Mouse (Mus musculus) thymus, adult 2 months (tissue): ENCODE measurements around the gene Uqcrh.

ENCODE experiments used
- CTCF ChIP-seq: fragments of 200-500 bp; IDR thresholded peaks from 2 replicates; pipeline ENCODE4 v1.5.1; 2012; ENCODE audit warnings: mild to moderate bottlenecking, control low read depth, low read length, moderate library complexity, borderline replicate concordance; ENCODE audit not compliant: control insufficient read depth, poor library complexity, insufficient read depth; ENCODE audit errors: extremely low read depth
- POLR2A ChIP-seq: fragments of 200-500 bp; IDR thresholded peaks from 2 replicates; pipeline ENCODE4 v1.6.1; 2012; ENCODE audit warnings: mild to moderate bottlenecking, low read length, control low read depth, moderate library complexity; ENCODE audit not compliant: control insufficient read depth, poor library complexity, insufficient read depth; ENCODE audit errors: extremely low read depth

- TF ChIP-seq CTCF (no peak), POLR2A (no peak)
These were observed 47.9 kb upstream of the Uqcrh start for GRCm38 (mm10) chr4:116122762-116123161.
